Mouse (Mus musculus): ENCODE data around the gene Ugt1a6a. TPM values are rescaled to one million over a fixed set of nuclear protein-coding genes. Genes with fewer than 3 reads are reported as not detected.
"Not testable (repeated sequence)": the region's sequence is repeated elsewhere in the genome, so short reads cannot be mapped to it uniquely, and the experiment has no call there.

The Ugt1a6a gene
- total RNA-seq, 2 experiments from 2014 or later: 0.59 to 1.3 TPM

- H3K27ac ChIP-seq: no peak overlapping the region
- no peak overlapping the region for H3K4me3 ChIP-seq
- DNase-seq (ENCODE audit: low spot score in 2 of 2): no peak
- no peak for TF ChIP-seq CTCF (conservative IDR thresholded peaks at IDR 0.05)
Measured at GRCm38 (mm10) chr1:88222216-88222615, 87.6 kb downstream of the Ugt1a6a start.

- H3K27ac ChIP-seq; DNase-seq (ENCODE audit: low spot score in 2 of 2); H3K4me3 ChIP-seq: not testable (repeated sequence)
Measured at GRCm38 (mm10) chr1:88223011-88223515, 88.5 kb downstream of the Ugt1a6a start.

- DNase-seq (ENCODE audit: low spot score in 2 of 2): no peak
- no peak overlapping the region for H3K4me3 ChIP-seq
- no peak for TF ChIP-seq CTCF (conservative IDR thresholded peaks at IDR 0.05)
- H3K27ac ChIP-seq: no peak overlapping the region
Measured at GRCm38 (mm10) chr1:88223591-88223990, 89.0 kb downstream of the Ugt1a6a start.

- Histone ChIP-seq H3K4me3 (no peak overlapping the region), H3K27ac (no peak overlapping the region)
- DNase-seq (ENCODE audit: low spot score in 2 of 2): no peak
- TF ChIP-seq CTCF (conservative IDR thresholded peaks at IDR 0.05): no peak
Measured at GRCm38 (mm10) chr1:88224029-88224776, 89.6 kb downstream of the Ugt1a6a start.

GRCm38 (mm10) chr1:88225301-88225700 is 90.7 kb downstream of the Ugt1a6a start:
- not testable (repeated sequence) for DNase-seq (ENCODE audit: low spot score in 2 of 2); H3K27ac ChIP-seq; H3K4me3 ChIP-seq

GRCm38 (mm10) chr1:88225741-88226140 is 91.1 kb downstream of the Ugt1a6a start:
- Histone ChIP-seq H3K27ac (no peak overlapping the region), H3K4me3 (no peak overlapping the region)
- DNase-seq (ENCODE audit: low spot score in 2 of 2): no peak
- no peak for TF ChIP-seq CTCF (conservative IDR thresholded peaks at IDR 0.05)

GRCm38 (mm10) chr1:88226670-88227379 is 92.2 kb downstream of the Ugt1a6a start, which contains the start of gene Mroh2a:
TSS of gene Mroh2a (plus strand) at chr1:88226986.
- TF ChIP-seq CTCF (conservative IDR thresholded peaks at IDR 0.05): no peak
- Histone ChIP-seq H3K27ac (no peak within 1 kb of the TSS), H3K4me3 (no peak within 1 kb of the TSS)
- DNase-seq (ENCODE audit: low spot score in 2 of 2): no peak

- no peak for DNase-seq (ENCODE audit: low spot score in 2 of 2)
- no peak for TF ChIP-seq CTCF (conservative IDR thresholded peaks at IDR 0.05)
- H3K4me3 ChIP-seq: no peak overlapping the region
- H3K27ac ChIP-seq: no peak overlapping the region
Measured at GRCm38 (mm10) chr1:88227482-88227881, 92.9 kb downstream of the Ugt1a6a start.

GRCm38 (mm10) chr1:88228121-88228520 is 93.5 kb downstream of the Ugt1a6a start:
- DNase-seq (ENCODE audit: low spot score in 2 of 2): no peak
- TF ChIP-seq CTCF (conservative IDR thresholded peaks at IDR 0.05): no peak
- H3K4me3 ChIP-seq: no peak overlapping the region
- H3K27ac ChIP-seq: no peak overlapping the region

- no peak for DNase-seq (ENCODE audit: low spot score in 2 of 2)
- Histone ChIP-seq H3K4me3 (no peak overlapping the region), H3K27ac (no peak overlapping the region)
- no peak for TF ChIP-seq CTCF (conservative IDR thresholded peaks at IDR 0.05)
Measured at GRCm38 (mm10) chr1:88229566-88229965, 95.0 kb downstream of the Ugt1a6a start.

GRCm38 (mm10) chr1:88229986-88230385 is 95.4 kb downstream of the Ugt1a6a start:
- no peak overlapping the region for H3K27ac ChIP-seq
- H3K4me3 ChIP-seq: no peak overlapping the region
- no peak for DNase-seq (ENCODE audit: low spot score in 2 of 2)
- no peak for TF ChIP-seq CTCF (conservative IDR thresholded peaks at IDR 0.05)

- no peak overlapping the region for H3K27ac ChIP-seq
- DNase-seq (ENCODE audit: low spot score in 2 of 2): no peak
- H3K4me3 ChIP-seq: no peak overlapping the region
- no peak for TF ChIP-seq CTCF (conservative IDR thresholded peaks at IDR 0.05)
Measured at GRCm38 (mm10) chr1:88230421-88230820, 95.8 kb downstream of the Ugt1a6a start.

- no peak for TF ChIP-seq CTCF (conservative IDR thresholded peaks at IDR 0.05)
- Histone ChIP-seq H3K4me3 (no peak overlapping the region), H3K27ac (no peak overlapping the region)
- DNase-seq (ENCODE audit: low spot score in 2 of 2): no peak
Measured at GRCm38 (mm10) chr1:88230981-88231802, 96.6 kb downstream of the Ugt1a6a start.
